Mouse (Mus musculus) frontal cortex, postnatal 25 days (tissue): ENCODE measurements around the gene Kif2c.
"Not testable (repeated sequence)": the region's sequence is repeated elsewhere in the genome, so short reads cannot be mapped to it uniquely, and the experiment has no call there.

Experiments used
- DNase-seq, 2 experiments: peaks; one replicate each; pipeline ENCODE4 v3.0.0; 2022; ENCODE audit warnings: low spot score in 2 of 2

The Kif2c gene

GRCm38 (mm10) chr4:117189382-117189855 is 7.0 kb upstream of the Kif2c start:
- peak; percentile 71 to 75 for DNase-seq

- DNase-seq, result no peak
These were observed 6.5 kb upstream of the Kif2c start for GRCm38 (mm10) chr4:117188969-117189368.

- DNase-seq, result not testable (repeated sequence)
These were observed 289 bp upstream of the Kif2c start for GRCm38 (mm10) chr4:117182759-117183096.

- no peak for DNase-seq
These were observed 12.5 kb downstream of the Kif2c start for GRCm38 (mm10) chr4:117169936-117170335.

GRCm38 (mm10) chr4:117161183-117161582 is 21.3 kb downstream of the Kif2c start:
- no peak for DNase-seq

GRCm38 (mm10) chr4:117159666-117160065 is 22.8 kb downstream of the Kif2c start:
- DNase-seq, result no peak

- no peak for DNase-seq
These were observed 26.1 kb downstream of the Kif2c start for GRCm38 (mm10) chr4:117156372-117156771.

- DNase-seq, result peak; percentile 67 to 72
These were observed 26.6 kb downstream of the Kif2c start, which contains the start of gene Rps8 for GRCm38 (mm10) chr4:117155792-117156355. TSS of gene Rps8 (minus strand) at chr4:117156243.

GRCm38 (mm10) chr4:117155020-117155791 is 27.2 kb downstream of the Kif2c start:
- no peak for DNase-seq

GRCm38 (mm10) chr4:117152714-117153113 is 29.7 kb downstream of the Kif2c start:
- DNase-seq, result no peak

- DNase-seq, result no peak
These were observed 31.0 kb downstream of the Kif2c start for GRCm38 (mm10) chr4:117151416-117151815.

GRCm38 (mm10) chr4:117150212-117150733 is 32.2 kb downstream of the Kif2c start:
- no peak for DNase-seq

GRCm38 (mm10) chr4:117149291-117150211 is 32.9 kb downstream of the Kif2c start:
- no peak for DNase-seq

GRCm38 (mm10) chr4:117148815-117149214 is 33.6 kb downstream of the Kif2c start:
- no peak for DNase-seq

GRCm38 (mm10) chr4:117148047-117148713 is 34.3 kb downstream of the Kif2c start:
- no peak for DNase-seq

- DNase-seq, result peak; percentile 70 to 74
These were observed 36.3 kb downstream of the Kif2c start for GRCm38 (mm10) chr4:117146176-117146575.

- no peak for DNase-seq
These were observed 37.2 kb downstream of the Kif2c start for GRCm38 (mm10) chr4:117145248-117145647.

- DNase-seq, result no peak
These were observed 39.4 kb downstream of the Kif2c start for GRCm38 (mm10) chr4:117143023-117143422.

GRCm38 (mm10) chr4:117140613-117141012 is 41.8 kb downstream of the Kif2c start:
- no peak for DNase-seq

- no peak for DNase-seq
These were observed 43.2 kb downstream of the Kif2c start for GRCm38 (mm10) chr4:117139217-117139612.
